Mouse (Mus musculus) activated CD4-positive, CD25-positive, alpha-beta regulatory T cell (primary cell): ENCODE results near the gene Rasal2. TPM values are rescaled to one million over a fixed set of nuclear protein-coding genes. Genes with fewer than 3 reads are reported as not detected.

Experiments
- polyA plus RNA-seq, 2 experiments: library from polyadenylated mRNA; unstranded; fragments of 100-300 nt; shearing (Covaris generic); gene quantifications; one replicate each; pipeline ENCODE4 v1.2.1; 2017

Rasal2 gene
- polyA plus RNA-seq = under 1 TPM; 0.16 to 0.45 TPM

DNA sequence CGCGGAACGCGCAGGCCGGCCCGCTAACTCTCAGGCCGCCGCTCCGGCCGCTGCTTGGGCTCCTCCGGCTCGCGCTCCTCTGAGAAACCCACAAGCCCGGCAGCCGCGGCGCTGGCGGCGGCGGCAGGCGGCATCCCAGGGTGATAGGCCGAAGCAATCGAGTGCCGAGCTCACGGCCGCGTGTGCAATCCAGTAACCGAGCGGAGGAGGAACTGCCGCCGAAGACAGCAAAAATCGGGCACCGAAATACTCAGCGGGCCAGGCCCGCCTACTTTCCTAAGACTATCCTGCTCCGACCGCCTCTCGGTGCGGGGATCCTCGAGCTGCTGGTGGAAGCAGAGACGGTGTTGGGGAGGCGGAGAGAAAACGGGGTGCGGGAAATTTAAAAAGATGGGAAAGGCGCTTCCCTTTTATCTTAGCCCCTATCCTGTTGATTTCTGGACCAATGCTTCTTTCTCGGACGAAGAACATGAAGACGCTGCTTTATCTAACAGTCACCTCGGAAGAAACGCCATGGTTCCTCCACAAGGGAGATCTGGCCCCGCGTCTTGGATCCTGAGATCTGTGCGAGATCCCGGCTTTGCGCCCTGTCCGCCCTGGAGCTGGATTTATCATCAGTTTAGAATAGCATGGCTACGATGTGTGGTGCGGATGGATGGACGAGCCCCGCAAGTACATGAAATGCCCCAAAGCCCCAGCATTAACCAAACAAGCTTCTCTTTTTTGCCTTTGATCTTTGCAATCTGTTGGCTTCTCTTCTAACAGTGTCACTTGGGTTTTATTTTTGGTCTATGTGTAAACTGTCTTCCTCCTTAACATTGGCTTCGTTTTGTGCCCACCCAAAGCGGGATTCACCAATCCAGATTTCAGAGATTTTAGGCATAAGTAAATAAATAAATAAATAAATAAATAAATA, at the start of gene Rasal2:
Gene Rasal2 (minus strand): TSS at position 142 of the 916 bp plus-strand sequence.

GRCm38 (mm10) chr1:157458421-157459208, 46.2 kb upstream of the Rasal2 start, which contains the start of gene Cryzl2:
Gene Cryzl2 (plus strand): TSS chr1:157458577.

DNA sequence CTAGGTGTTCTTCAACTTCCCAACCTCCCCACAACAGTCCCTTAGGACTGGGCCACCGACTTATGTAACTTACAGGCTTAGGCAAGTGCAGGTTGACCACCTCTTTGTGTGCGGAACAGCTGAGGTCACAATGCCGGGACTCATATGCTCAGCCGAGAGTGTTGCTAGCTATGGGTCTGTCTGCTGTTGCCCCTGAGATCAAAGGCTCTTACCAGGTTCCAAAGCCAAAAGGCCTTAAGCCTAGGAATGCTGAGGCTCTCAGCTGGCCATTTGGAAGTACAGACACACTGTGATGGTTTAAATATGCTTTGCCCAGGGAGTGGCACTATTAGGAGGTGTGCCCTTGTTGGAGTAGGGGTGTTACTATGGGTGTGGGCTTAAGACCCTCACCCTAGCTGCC, 303.8 kb downstream of the Rasal2 start, which contains the start of gene Tex35:
Gene Tex35 (minus strand): TSS at position 101 of the 400 bp plus-strand sequence.

Other genes starting within 250 kb of the Rasal2 start
- 1 to 10 TPM; 1.7 to 2.4 TPM for gene Cryzl2, start 46.0 kb upstream of the Rasal2 start, polyA plus RNA-seq
- under 1 TPM; 0.44 to 0.52 TPM for gene Sec16b, start 94.1 kb upstream of the Rasal2 start, polyA plus RNA-seq